Mouse (Mus musculus): ENCODE results near the gene Reln. TPM values are rescaled to one million over a fixed set of nuclear protein-coding genes. Genes with fewer than 3 reads are reported as not detected.

Reln gene
- polyA plus RNA-seq, 1 experiment from 2014 or later = 23.9 TPM

DNA sequence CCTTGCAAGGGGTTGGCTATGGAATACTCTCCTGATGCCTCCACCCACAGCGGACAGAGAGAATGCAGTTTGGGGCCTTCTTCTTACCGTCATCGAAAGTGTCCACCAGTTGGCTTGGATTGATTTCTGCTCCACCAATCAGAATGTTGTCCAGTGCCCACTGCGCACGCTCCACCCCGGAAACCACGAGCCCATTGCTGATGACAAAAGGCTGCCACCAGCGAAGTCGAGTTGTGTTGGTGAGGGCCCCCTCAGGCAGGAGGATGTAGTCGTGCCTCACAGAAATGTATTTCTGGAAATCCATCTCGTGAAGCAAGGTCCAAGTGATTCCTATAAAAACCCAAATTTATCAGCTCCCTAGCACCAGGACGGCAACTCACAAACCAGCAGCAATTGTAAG is 433.8 kb downstream of the Reln start:
- 80% methylated on average over 12 of the region's 12 CpGs for WGBS (ENCODE audit: insufficient replicate concordance)
- H3K36me3 ChIP-seq (ENCODE audit: control insufficient read depth, insufficient read depth) = no peaks in the 10 kb centered on the region
- H3K9me3 ChIP-seq (replicated peaks; ENCODE audit: control insufficient read depth, low read length) = no peaks in the 10 kb centered on the region
- no peak overlapping the region for H3K4me2 ChIP-seq (ENCODE audit: low read depth, low read length)
- ATAC-seq (ENCODE audit: low read depth) = no peak
- no peaks in the 10 kb centered on the region for H3K4me1 ChIP-seq (ENCODE audit: control insufficient read depth, low read depth, low read length)
- no peak overlapping the region for H3K4me3 ChIP-seq (ENCODE audit: low read depth, low read length)
- no peaks in the 10 kb centered on the region for H3K27me3 ChIP-seq (ENCODE audit: control insufficient read depth, insufficient read depth, low read depth, low read length)
- H3K27ac ChIP-seq (ENCODE audit: low read length) = no peak overlapping the region
- no peak overlapping the region for H3K9ac ChIP-seq (ENCODE audit: low read depth, low read length)

- WGBS (ENCODE audit: insufficient replicate concordance) = 67% methylated on average over 3 of the region's 3 CpGs
- Histone ChIP-seq H3K27me3 (ENCODE audit: control insufficient read depth, insufficient read depth, low read depth, low read length) (no peaks in the 10 kb centered on the region), H3K27ac (ENCODE audit: low read length) (no peak overlapping the region), H3K4me3 (ENCODE audit: low read depth, low read length) (no peak overlapping the region), H3K9me3 (replicated peaks; ENCODE audit: control insufficient read depth, low read length) (no peaks in the 10 kb centered on the region), H3K4me2 (ENCODE audit: low read depth, low read length) (no peak overlapping the region), H3K4me1 (ENCODE audit: control insufficient read depth, low read depth, low read length) (no peaks in the 10 kb centered on the region), H3K9ac (ENCODE audit: low read depth, low read length) (no peak overlapping the region), H3K36me3 (ENCODE audit: control insufficient read depth, insufficient read depth) (no peaks in the 10 kb centered on the region)
- no peak for ATAC-seq (ENCODE audit: low read depth)
Measured at GRCm38 (mm10) chr5:21909713-21910112, 434.8 kb downstream of the Reln start.

- no peak overlapping the region for H3K4me2 ChIP-seq (ENCODE audit: low read depth, low read length)
- no peak overlapping the region for H3K27ac ChIP-seq (ENCODE audit: low read length)
- no peaks in the 10 kb centered on the region for H3K9me3 ChIP-seq (replicated peaks; ENCODE audit: control insufficient read depth, low read length)
- H3K4me3 ChIP-seq (ENCODE audit: low read depth, low read length) = no peak overlapping the region
- no peaks in the 10 kb centered on the region for H3K36me3 ChIP-seq (ENCODE audit: control insufficient read depth, insufficient read depth)
- H3K9ac ChIP-seq (ENCODE audit: low read depth, low read length) = no peak overlapping the region
- no peaks in the 10 kb centered on the region for H3K4me1 ChIP-seq (ENCODE audit: control insufficient read depth, low read depth, low read length)
- no peak for ATAC-seq (ENCODE audit: low read depth)
- H3K27me3 ChIP-seq (ENCODE audit: control insufficient read depth, insufficient read depth, low read depth, low read length) = no peaks in the 10 kb centered on the region
- WGBS (ENCODE audit: insufficient replicate concordance) = 61% methylated on average over 12 of the region's 12 CpGs
Measured at GRCm38 (mm10) chr5:21901411-21901810, 443.1 kb downstream of the Reln start.

GRCm38 (mm10) chr5:21900891-21901290 is 443.6 kb downstream of the Reln start:
- Histone ChIP-seq H3K36me3 (ENCODE audit: control insufficient read depth, insufficient read depth) (no peaks in the 10 kb centered on the region), H3K9me3 (replicated peaks; ENCODE audit: control insufficient read depth, low read length) (no peaks in the 10 kb centered on the region), H3K27me3 (ENCODE audit: control insufficient read depth, insufficient read depth, low read depth, low read length) (no peaks in the 10 kb centered on the region), H3K4me3 (ENCODE audit: low read depth, low read length) (no peak overlapping the region), H3K27ac (ENCODE audit: low read length) (no peak overlapping the region), H3K4me2 (ENCODE audit: low read depth, low read length) (no peak overlapping the region), H3K4me1 (ENCODE audit: control insufficient read depth, low read depth, low read length) (no peaks in the 10 kb centered on the region), H3K9ac (ENCODE audit: low read depth, low read length) (no peak overlapping the region)
- ATAC-seq (ENCODE audit: low read depth) = no peak
- 52% methylated on average over 6 of the region's 6 CpGs for WGBS (ENCODE audit: insufficient replicate concordance)

- Histone ChIP-seq H3K9me3 (replicated peaks; ENCODE audit: control insufficient read depth, low read length) (no peaks in the 10 kb centered on the region), H3K36me3 (ENCODE audit: control insufficient read depth, insufficient read depth) (no peaks in the 10 kb centered on the region), H3K4me2 (ENCODE audit: low read depth, low read length) (no peak overlapping the region), H3K4me3 (ENCODE audit: low read depth, low read length) (no peak overlapping the region), H3K4me1 (ENCODE audit: control insufficient read depth, low read depth, low read length) (no peaks in the 10 kb centered on the region), H3K27ac (ENCODE audit: low read length) (no peak overlapping the region), H3K9ac (ENCODE audit: low read depth, low read length) (no peak overlapping the region), H3K27me3 (ENCODE audit: control insufficient read depth, insufficient read depth, low read depth, low read length) (no peaks in the 10 kb centered on the region)
- WGBS (ENCODE audit: insufficient replicate concordance) = 61% methylated on average over 6 of the region's 6 CpGs
- ATAC-seq (ENCODE audit: low read depth) = no peak
Measured at GRCm38 (mm10) chr5:21898875-21899274, 445.6 kb downstream of the Reln start.

DNA sequence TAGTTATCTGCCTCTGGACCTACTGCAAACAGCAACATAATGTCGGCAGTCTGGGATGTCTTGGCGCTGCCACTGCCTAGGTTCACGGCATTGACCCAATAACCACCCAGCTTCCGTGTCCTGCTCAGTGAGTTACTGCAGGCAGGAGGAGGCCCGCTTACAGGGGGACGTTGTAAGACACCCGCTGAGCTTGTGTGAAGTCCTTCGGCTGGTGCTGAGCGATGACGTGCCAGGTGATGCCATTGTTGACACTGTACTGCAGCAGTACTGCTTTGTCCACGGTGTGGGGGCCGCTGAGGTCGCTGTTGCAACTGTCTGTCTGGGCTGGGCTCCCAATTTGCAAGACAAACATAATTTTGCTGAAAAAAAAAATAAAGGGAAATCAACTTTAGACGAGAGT is 447.9 kb downstream of the Reln start:
- Histone ChIP-seq H3K9me3 (replicated peaks; ENCODE audit: control insufficient read depth, low read length) (no peaks in the 10 kb centered on the region), H3K4me2 (ENCODE audit: low read depth, low read length) (no peak overlapping the region), H3K27ac (ENCODE audit: low read length) (no peak overlapping the region), H3K9ac (ENCODE audit: low read depth, low read length) (no peak overlapping the region), H3K27me3 (ENCODE audit: control insufficient read depth, insufficient read depth, low read depth, low read length) (no peaks in the 10 kb centered on the region), H3K36me3 (ENCODE audit: control insufficient read depth, insufficient read depth) (no peaks in the 10 kb centered on the region), H3K4me1 (ENCODE audit: control insufficient read depth, low read depth, low read length) (no peaks in the 10 kb centered on the region), H3K4me3 (ENCODE audit: low read depth, low read length) (no peak overlapping the region)
- ATAC-seq (ENCODE audit: low read depth) = no peak
- WGBS (ENCODE audit: insufficient replicate concordance) = 59% methylated on average over 14 of the region's 14 CpGs

GRCm38 (mm10) chr5:21894168-21894567 is 450.3 kb downstream of the Reln start:
- H3K4me2 ChIP-seq (ENCODE audit: low read depth, low read length) = no peak overlapping the region
- no peak overlapping the region for H3K4me3 ChIP-seq (ENCODE audit: low read depth, low read length)
- H3K27me3 ChIP-seq (ENCODE audit: control insufficient read depth, insufficient read depth, low read depth, low read length) = no peaks in the 10 kb centered on the region
- no peaks in the 10 kb centered on the region for H3K9me3 ChIP-seq (replicated peaks; ENCODE audit: control insufficient read depth, low read length)
- no peaks in the 10 kb centered on the region for H3K36me3 ChIP-seq (ENCODE audit: control insufficient read depth, insufficient read depth)
- H3K27ac ChIP-seq (ENCODE audit: low read length) = no peak overlapping the region
- no peak overlapping the region for H3K9ac ChIP-seq (ENCODE audit: low read depth, low read length)
- no peak for ATAC-seq (ENCODE audit: low read depth)
- H3K4me1 ChIP-seq (ENCODE audit: control insufficient read depth, low read depth, low read length) = no peaks in the 10 kb centered on the region
- WGBS (ENCODE audit: insufficient replicate concordance) = 65% methylated on average over 3 of the region's 3 CpGs

DNA sequence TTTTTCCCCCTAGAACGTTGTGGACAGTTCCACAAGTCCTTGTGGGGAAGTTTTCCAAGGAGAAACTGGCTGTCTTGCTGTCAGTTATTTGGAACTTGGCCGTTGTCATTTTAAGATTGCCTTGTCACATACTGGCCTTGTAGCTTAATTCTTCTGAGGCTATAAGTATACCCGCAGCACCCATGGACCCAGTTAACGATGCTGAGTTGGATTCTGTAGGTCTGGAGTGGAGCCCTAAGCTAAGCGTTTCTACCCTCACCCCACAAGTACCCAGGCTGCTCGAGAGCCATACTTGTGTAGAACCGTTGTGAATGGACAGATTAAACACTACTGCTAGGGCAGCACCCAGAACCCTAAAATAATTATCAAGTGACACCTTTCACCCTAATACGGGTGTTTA is 477.8 kb downstream of the Reln start:
- 51% methylated on average over 8 of the region's 8 CpGs for WGBS (ENCODE audit: insufficient replicate concordance)
- no peak overlapping the region for H3K27ac ChIP-seq (ENCODE audit: low read length)
- no peak for ATAC-seq (ENCODE audit: low read depth)

DNA sequence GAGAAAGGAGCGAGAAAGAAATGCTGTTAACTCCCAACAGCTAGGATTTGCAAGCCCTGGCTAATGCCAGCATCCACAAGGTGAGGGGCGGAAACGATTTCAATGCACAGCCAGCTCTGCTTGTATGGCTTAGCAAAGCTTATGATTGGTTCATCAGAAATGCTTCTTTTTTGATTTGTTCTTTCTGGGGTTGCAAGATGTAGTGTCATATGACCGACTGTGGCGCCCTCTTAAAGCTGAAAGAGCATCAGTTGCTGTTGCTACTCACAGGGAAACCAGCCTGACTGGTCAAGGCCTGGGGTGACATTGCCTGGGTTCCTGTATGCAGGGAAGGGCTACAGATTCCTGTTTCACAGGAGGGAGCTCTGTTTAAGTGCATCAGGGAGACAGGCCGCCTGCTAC is 478.2 kb downstream of the Reln start:
- Histone ChIP-seq H3K9ac (ENCODE audit: low read depth, low read length) (no peak overlapping the region), H3K27ac (ENCODE audit: low read length) (no peak overlapping the region), H3K4me2 (ENCODE audit: low read depth, low read length) (no peak overlapping the region), H3K4me1 (ENCODE audit: control insufficient read depth, low read depth, low read length) (no peaks in the 10 kb centered on the region), H3K9me3 (replicated peaks; ENCODE audit: control insufficient read depth, low read length) (no peaks in the 10 kb centered on the region), H3K36me3 (ENCODE audit: control insufficient read depth, insufficient read depth) (no peaks in the 10 kb centered on the region), H3K4me3 (ENCODE audit: low read depth, low read length) (no peak overlapping the region), H3K27me3 (ENCODE audit: control insufficient read depth, insufficient read depth, low read depth, low read length) (peaks cover 3% of the 10 kb centered on the region; the same call in 1 of the 2 replicates)
- 21% methylated on average over 6 of the region's 6 CpGs for WGBS (ENCODE audit: insufficient replicate concordance)
- no peak for ATAC-seq (ENCODE audit: low read depth)

More for the DNA sequence above, 477.8 kb downstream of the Reln start:
- H3K4me1 ChIP-seq (ENCODE audit: control insufficient read depth, low read depth, low read length) = no peaks in the 10 kb centered on the region
- no peak overlapping the region for H3K4me3 ChIP-seq (ENCODE audit: low read depth, low read length)
- H3K9me3 ChIP-seq (replicated peaks; ENCODE audit: control insufficient read depth, low read length) = no peaks in the 10 kb centered on the region
- no peak overlapping the region for H3K4me2 ChIP-seq (ENCODE audit: low read depth, low read length)
- H3K36me3 ChIP-seq (ENCODE audit: control insufficient read depth, insufficient read depth) = no peaks in the 10 kb centered on the region
- peaks cover 3% of the 10 kb centered on the region; the same call in 1 of the 2 replicates for H3K27me3 ChIP-seq (ENCODE audit: control insufficient read depth, insufficient read depth, low read depth, low read length)
- H3K9ac ChIP-seq (ENCODE audit: low read depth, low read length) = no peak overlapping the region

All from liver, embryonic 16.5 days (tissue).